Comparison of ENCODE assay signal across 24 mouse cellular contexts in genomic region chr7:112237211-112237610, GRCm38 (mm10). TPM values are rescaled to one million over a fixed set of nuclear protein-coding genes. Genes with fewer than 3 reads are reported as not detected.
A peak's percentile ranks its signal among the peaks of the same experiment; 100 is the strongest.
DNase-seq lines count a peak whose midpoint lies in the region; ATAC-seq and TF ChIP-seq lines count a peak whose summit lies in the region.
"Had no signal": no experiment of that assay in that cellular context is flagged by ENCODE, and none has a peak within 500 bp of the region (broad histone marks: within the 10 kb centered on the region; RNA-seq: fewer than 3 reads in every experiment).

No protein-coding gene starts in this region.

- ATAC-seq in heart, embryonic 16.5 days (replicated peaks; ENCODE audit: extremely low read depth, insufficient read depth, low FRiP score), result no peak
- ATAC-seq in lung, embryonic 14.5 days (ENCODE audit: insufficient read depth), result no peak
- ATAC-seq: forebrain, embryonic 15.5 days; hindbrain, embryonic 16.5 days; intestine, embryonic 15.5 days; midbrain, embryonic 15.5 days had no signal

- H3K36me3 ChIP-seq in heart, embryonic 10.5 days, result peaks cover 85% of the 10 kb centered on the region
- peaks cover 56% of the 10 kb centered on the region for H3K36me3 ChIP-seq in heart, embryonic 16.5 days (ENCODE audit: control insufficient read depth, insufficient read depth)
- peaks cover 3% of the 10 kb centered on the region; the same call in 1 of the 2 replicates for H3K36me3 ChIP-seq in lung, embryonic 14.5 days (ENCODE audit: insufficient read depth)
- H3K36me3 ChIP-seq: embryonic facial prominence, embryonic 10.5 days; forebrain, embryonic 15.5 days; hindbrain, embryonic 10.5 days; intestine, embryonic 15.5 days; limb, embryonic 10.5 days; liver, embryonic 15.5 days; midbrain, embryonic 15.5 days; neural tube, embryonic 12.5 days had no signal

- H3K4me1 ChIP-seq in heart, embryonic 10.5 days, result peaks cover 79% of the 10 kb centered on the region
- peaks cover 66% of the 10 kb centered on the region for H3K4me1 ChIP-seq in heart, embryonic 16.5 days (ENCODE audit: control insufficient read depth, insufficient read depth, low read length)
- H3K4me1 ChIP-seq in lung, embryonic 14.5 days (ENCODE audit: insufficient read depth), result peaks cover 5% of the 10 kb centered on the region; the same call in 1 of the 2 replicates

- no peaks in the 10 kb centered on the region for H3K27me3 ChIP-seq in heart, embryonic 10.5 days (ENCODE audit: insufficient read depth, poor library complexity, severe bottlenecking)
- H3K27me3 ChIP-seq in heart, embryonic 16.5 days (ENCODE audit: control insufficient read depth, insufficient read depth, low read length), result no peaks in the 10 kb centered on the region
- no peaks in the 10 kb centered on the region for H3K27me3 ChIP-seq in lung, embryonic 14.5 days (ENCODE audit: insufficient read depth, low read length)
- H3K27me3 ChIP-seq: forebrain, embryonic 15.5 days; intestine, embryonic 15.5 days; liver, embryonic 15.5 days; midbrain, embryonic 15.5 days; neural tube, embryonic 12.5 days had no signal

- no peak overlapping the region for H3K4me2 ChIP-seq in heart, embryonic 16.5 days (ENCODE audit: low read depth, low read length)
- no peak overlapping the region for H3K4me2 ChIP-seq in lung, embryonic 14.5 days
- H3K4me2 ChIP-seq: forebrain, embryonic 15.5 days; intestine, embryonic 15.5 days; liver, embryonic 15.5 days; midbrain, embryonic 15.5 days; neural tube, embryonic 12.5 days had no signal

- DNase-seq in heart, embryonic 10.5 days (ENCODE audit: low spot score), result no peak
- DNase-seq in heart, adult 11 months, result no peak
- DNase-seq in heart, postnatal 4 days, result no peak
- no peak for DNase-seq in lung, embryonic 14.5 days
- DNase-seq in lung, postnatal 25 days (ENCODE audit: low spot score), result no peak
- DNase-seq: cerebellum, adult 18-20 months; gastrocnemius, postnatal 25 days; liver; right cerebral cortex, postnatal 14 days; thymus, adult 2 months; thymus, postnatal 4 days had no signal

- H3K27ac ChIP-seq in heart, embryonic 10.5 days, result peak overlapping the region; percentile 37; the same call in 1 of the 2 replicates
- peak overlapping the region; percentile 60 for H3K27ac ChIP-seq in heart, embryonic 16.5 days (ENCODE audit: low read length)
- H3K27ac ChIP-seq in lung, embryonic 14.5 days (ENCODE audit: low read depth), result peak overlapping the region; percentile 9; the same call in 1 of the 2 replicates
- H3K27ac ChIP-seq: embryonic facial prominence, embryonic 10.5 days; forebrain, embryonic 15.5 days; hindbrain, embryonic 10.5 days; limb, embryonic 10.5 days; liver, embryonic 15.5 days; macrophage; midbrain, embryonic 15.5 days; neural tube, embryonic 12.5 days; stomach, postnatal 0 days had no signal

- no peak for TF ChIP-seq CTCF in lung, embryonic 14.5 days (IDR thresholded peaks at IDR 0.05; ENCODE audit: low read depth)

- 77% methylated on average over 7 of the region's 7 CpGs for WGBS in heart, embryonic 10.5 days
- 77% methylated on average over 7 of the region's 7 CpGs for WGBS in heart, embryonic 16.5 days
- 90% methylated on average over 7 of the region's 7 CpGs for WGBS in lung, embryonic 14.5 days

- no peak overlapping the region for H3K9ac ChIP-seq in heart, embryonic 16.5 days (ENCODE audit: low read length)
- H3K9ac ChIP-seq in lung, embryonic 14.5 days, result no peak overlapping the region
- H3K9ac ChIP-seq: forebrain, embryonic 15.5 days; intestine, embryonic 15.5 days; liver, embryonic 15.5 days; midbrain, embryonic 15.5 days; neural tube, embryonic 12.5 days had no signal

- H3K4me3 ChIP-seq in heart, embryonic 10.5 days, result no peak overlapping the region
- no peak overlapping the region for H3K4me3 ChIP-seq in heart, embryonic 16.5 days (ENCODE audit: low read length)
- no peak overlapping the region for H3K4me3 ChIP-seq in lung, embryonic 14.5 days (ENCODE audit: low read depth, low read length)
- H3K4me3 ChIP-seq: embryonic facial prominence, embryonic 10.5 days; forebrain, embryonic 15.5 days; hindbrain, embryonic 10.5 days; intestine, embryonic 15.5 days; limb, embryonic 10.5 days; liver, embryonic 15.5 days; midbrain, embryonic 15.5 days; neural tube, embryonic 12.5 days had no signal

- no peaks in the 10 kb centered on the region for H3K9me3 ChIP-seq in heart, embryonic 10.5 days
- no peaks in the 10 kb centered on the region for H3K9me3 ChIP-seq in heart, embryonic 16.5 days (replicated peaks; ENCODE audit: control insufficient read depth, low read length)
- H3K9me3 ChIP-seq in lung, embryonic 14.5 days (ENCODE audit: low read depth, low read length), result no peaks in the 10 kb centered on the region
- H3K9me3 ChIP-seq: embryonic facial prominence, embryonic 10.5 days; forebrain, embryonic 15.5 days; hindbrain, embryonic 10.5 days; intestine, embryonic 15.5 days; limb, embryonic 10.5 days; liver, embryonic 15.5 days; midbrain, embryonic 15.5 days; neural tube, embryonic 12.5 days had no signal

RNA-seq across cellular contexts. Expression of gene Mical2, which starts 11.6 kb away (rescaled TPM):
- polyA plus RNA-seq in heart, embryonic 10.5 days (2016; fragmentation: Nextera tagmentation; extraction: Ambion mirVana), result 77.8 and 153 TPM in 2 replicates
- polyA plus RNA-seq in heart, embryonic 16.5 days (2015; fragmentation: Nextera tagmentation; extraction: Ambion mirVana), result 128 and 145 TPM in 2 replicates
- total RNA-seq in heart, postnatal 4 days (2021), result 100 to 1,000 TPM; 281 to 298 TPM
- 15.3 and 18.3 TPM in 2 replicates for polyA plus RNA-seq in lung, embryonic 14.5 days (2014; fragmentation: Nextera tagmentation; extraction: Ambion mirVana)
- total RNA-seq: MEL had no signal

Comparison
In these comparisons a context has a peak if more than half of its experiments do, and no peak if none do; other contexts are left out.
1. H3K27ac ChIP-seq: peak in every context shown above with its lines; median percentile 60 in heart, embryonic 16.5 days; 37 in heart, embryonic 10.5 days; 9 in lung, embryonic 14.5 days.